Mouse (Mus musculus) embryonic facial prominence, embryonic 12.5 days (tissue): ENCODE measurements around the gene Cbs. TPM values are rescaled to one million over a fixed set of nuclear protein-coding genes. Genes with fewer than 3 reads are reported as not detected.

Source experiments
- ATAC-seq: fragments of 200-750 bp; cut with Nextera tagmentation; 2 replicates; pipeline ENCODE4 v1.8.0; 2017; ENCODE audit not compliant: insufficient number of reproducible peaks, insufficient read depth, low FRiP score, low TSS enrichment
- H3K27ac ChIP-seq: fragments of 300-500 bp; sonication (generic); 2 replicates; pipeline ENCODE4 v1.5.1; 2016; ENCODE audit warnings: mild to moderate bottlenecking
- H3K27me3 ChIP-seq: fragments of 300-500 bp; sonication (generic); 2 replicates; pipeline ENCODE4 v1.6.1; 2016; ENCODE audit warnings: mild to moderate bottlenecking, moderate library complexity
- H3K36me3 ChIP-seq: fragments of 300-500 bp; sonication (generic); 2 replicates; pipeline ENCODE4 v1.6.1; 2016; ENCODE audit warnings: mild to moderate bottlenecking
- H3K4me1 ChIP-seq: fragments of 300-500 bp; sonication (generic); 2 replicates; pipeline ENCODE4 v1.6.1; 2016
- H3K4me2 ChIP-seq: fragments of 300-500 bp; sonication (generic); replicated peaks from 2 replicates; pipeline ENCODE4 v1.6.1; 2016; ENCODE audit warnings: mild to moderate bottlenecking, moderate library complexity
- H3K4me3 ChIP-seq: fragments of 300-500 bp; sonication (generic); 2 replicates; pipeline ENCODE4 v1.5.1; 2016; ENCODE audit warnings: mild to moderate bottlenecking
- H3K9ac ChIP-seq: fragments of 300-500 bp; sonication (generic); 2 replicates; pipeline ENCODE4 v1.6.1; 2016; ENCODE audit warnings: mild to moderate bottlenecking, moderate library complexity
- H3K9me3 ChIP-seq: fragments of 300-500 bp; sonication (generic); 2 replicates; pipeline ENCODE4 v1.6.1; 2016; ENCODE audit warnings: mild to moderate bottlenecking, moderate library complexity
- WGBS: fragments of 180-500 bp; shearing (Covaris S2); methylation state at CpG from one replicate; pipeline ENCODE4 v1.1.7; 2016; 5-methylcytosine and 5-hydroxymethylcytosine counted together
- polyA plus RNA-seq: library from polyadenylated mRNA; unstranded; fragments of >200 nt; fragmentation: Nextera tagmentation; extraction: Ambion mirVana; gene quantifications from 2 replicates; pipeline ENCODE4 v1.2.1, GENCODE M21; 2016

Gene Cbs
- polyA plus RNA-seq, 1 experiment from 2014 or later, result 2.1 TPM

GRCm38 (mm10) chr17:31660661-31661250 lies 23.7 kb upstream of the Cbs start:
- no peak overlapping the region for H3K4me2 ChIP-seq
- no peak overlapping the region for H3K9ac ChIP-seq
- H3K9me3 ChIP-seq, result no peaks in the 10 kb centered on the region
- H3K27me3 ChIP-seq, result no peaks in the 10 kb centered on the region
- H3K27ac ChIP-seq, result no peak overlapping the region
- H3K4me1 ChIP-seq, result peaks cover 9% of the 10 kb centered on the region
- no peak for ATAC-seq
- H3K36me3 ChIP-seq, result peaks cover 5% of the 10 kb centered on the region
- 74% methylated on average over 8 of the region's 8 CpGs for WGBS
- H3K4me3 ChIP-seq, result no peak overlapping the region

GRCm38 (mm10) chr17:31658468-31659185 lies 21.6 kb upstream of the Cbs start, which contains the start of gene U2af1:
U2af1 (minus strand) TSS chr17:31658892.
- Histone ChIP-seq H3K4me3 (peak within 1 kb of the TSS; percentile 100), H3K4me2 (peak within 1 kb of the TSS; percentile 65), H3K4me1 (peaks cover 9% of the 10 kb centered on the region), H3K9ac (peak within 1 kb of the TSS; percentile 99), H3K9me3 (no peaks in the 10 kb centered on the region), H3K27ac (peak within 1 kb of the TSS; percentile 88), H3K27me3 (no peaks in the 10 kb centered on the region), H3K36me3 (peaks cover 22% of the 10 kb centered on the region)
- ATAC-seq, result peak; percentile 98
- WGBS, result under 1% methylated on average over 77 of the region's 77 CpGs

- Histone ChIP-seq H3K27ac (peak overlapping the region; percentile 83), H3K9ac (peak overlapping the region; percentile 99), H3K4me2 (peak overlapping the region; percentile 65), H3K27me3 (no peaks in the 10 kb centered on the region), H3K4me1 (peaks cover 9% of the 10 kb centered on the region), H3K4me3 (peak overlapping the region; percentile 100), H3K36me3 (peaks cover 27% of the 10 kb centered on the region), H3K9me3 (no peaks in the 10 kb centered on the region)
- no peak; the same call in 1 of the 2 replicates for ATAC-seq
- under 1% methylated on average over 27 of the region's 27 CpGs for WGBS
Measured at GRCm38 (mm10) chr17:31658136-31658467, 21.1 kb upstream of the Cbs start.

- ATAC-seq, result no peak
- Histone ChIP-seq H3K4me1 (peaks cover 9% of the 10 kb centered on the region), H3K27me3 (no peaks in the 10 kb centered on the region), H3K9ac (peak overlapping the region; percentile 99), H3K4me3 (peak overlapping the region; percentile 100), H3K27ac (no peak overlapping the region), H3K9me3 (no peaks in the 10 kb centered on the region), H3K4me2 (peak overlapping the region; percentile 65), H3K36me3 (peaks cover 34% of the 10 kb centered on the region)
- 53% methylated on average over 12 of the region's 12 CpGs for WGBS
Measured at GRCm38 (mm10) chr17:31657141-31657983, 20.3 kb upstream of the Cbs start.

- WGBS, result 84% methylated on average over 5 of the region's 5 CpGs
- peak overlapping the region; percentile 65 for H3K4me2 ChIP-seq
Measured at GRCm38 (mm10) chr17:31656682-31657081, 19.6 kb upstream of the Cbs start.

GRCm38 (mm10) chr17:31655366-31655765 lies 18.3 kb upstream of the Cbs start:
- peaks cover 54% of the 10 kb centered on the region for H3K36me3 ChIP-seq
- no peaks in the 10 kb centered on the region for H3K9me3 ChIP-seq
- H3K27me3 ChIP-seq, result no peaks in the 10 kb centered on the region
- H3K4me2 ChIP-seq, result no peak overlapping the region
- H3K4me1 ChIP-seq, result peaks cover 9% of the 10 kb centered on the region
- WGBS, result 74% methylated on average over 4 of the region's 4 CpGs
- H3K9ac ChIP-seq, result no peak overlapping the region
- H3K27ac ChIP-seq, result no peak overlapping the region
- no peak overlapping the region for H3K4me3 ChIP-seq
- ATAC-seq, result no peak

More at GRCm38 (mm10) chr17:31656682-31657081, 19.6 kb upstream of the Cbs start:
- ATAC-seq, result no peak
- Histone ChIP-seq H3K9ac (peak overlapping the region; percentile 99; the same call in 1 of the 2 replicates), H3K4me1 (peaks cover 9% of the 10 kb centered on the region), H3K4me3 (no peak overlapping the region), H3K27me3 (no peaks in the 10 kb centered on the region), H3K27ac (no peak overlapping the region), H3K9me3 (no peaks in the 10 kb centered on the region), H3K36me3 (peaks cover 41% of the 10 kb centered on the region)

GRCm38 (mm10) chr17:31653277-31653676 lies 16.2 kb upstream of the Cbs start:
- ATAC-seq, result no peak
- no peak overlapping the region for H3K4me2 ChIP-seq
- no peaks in the 10 kb centered on the region for H3K27me3 ChIP-seq
- no peak overlapping the region for H3K4me3 ChIP-seq
- 85% methylated on average over 6 of the region's 6 CpGs for WGBS
- H3K27ac ChIP-seq, result no peak overlapping the region
- no peaks in the 10 kb centered on the region for H3K9me3 ChIP-seq
- H3K4me1 ChIP-seq, result peaks cover 9% of the 10 kb centered on the region
- no peak overlapping the region for H3K9ac ChIP-seq
- peaks cover 75% of the 10 kb centered on the region for H3K36me3 ChIP-seq

- H3K4me3 ChIP-seq, result no peak overlapping the region
- H3K27ac ChIP-seq, result no peak overlapping the region
- no peak overlapping the region for H3K4me2 ChIP-seq
- H3K27me3 ChIP-seq, result no peaks in the 10 kb centered on the region
- no peaks in the 10 kb centered on the region for H3K9me3 ChIP-seq
- H3K9ac ChIP-seq, result no peak overlapping the region
- peaks cover 87% of the 10 kb centered on the region for H3K36me3 ChIP-seq
- H3K4me1 ChIP-seq, result peaks cover 3% of the 10 kb centered on the region
- no peak for ATAC-seq
- 89% methylated on average over 14 of the region's 14 CpGs for WGBS
Measured at GRCm38 (mm10) chr17:31652152-31652551, 15.1 kb upstream of the Cbs start.

- 91% methylated on average over 5 of the region's 5 CpGs for WGBS
- H3K4me3 ChIP-seq, result no peak overlapping the region
- no peak for ATAC-seq
- H3K9me3 ChIP-seq, result 0 out of 2 replicates have a peak, but pooled peaks cover 5% of the 10 kb centered on the region
- H3K4me2 ChIP-seq, result no peak overlapping the region
- no peak overlapping the region for H3K27ac ChIP-seq
- no peak overlapping the region for H3K9ac ChIP-seq
- H3K27me3 ChIP-seq, result no peaks in the 10 kb centered on the region
- H3K36me3 ChIP-seq, result peaks cover 55% of the 10 kb centered on the region
- no peaks in the 10 kb centered on the region for H3K4me1 ChIP-seq
Measured at GRCm38 (mm10) chr17:31646199-31647002, 9.4 kb upstream of the Cbs start.

- Histone ChIP-seq H3K9ac (no peak overlapping the region), H3K27ac (no peak overlapping the region), H3K9me3 (0 out of 2 replicates have a peak, but pooled peaks cover 5% of the 10 kb centered on the region), H3K36me3 (peaks cover 20% of the 10 kb centered on the region), H3K4me3 (no peak overlapping the region), H3K4me2 (no peak overlapping the region), H3K27me3 (0 out of 2 replicates have a peak, but pooled peaks cover under 1% of the 10 kb centered on the region), H3K4me1 (no peaks in the 10 kb centered on the region)
- WGBS, result 67% methylated on average over 4 of the region's 4 CpGs
- ATAC-seq, result no peak
Measured at GRCm38 (mm10) chr17:31642913-31643312, 5.9 kb upstream of the Cbs start.

GRCm38 (mm10) chr17:31642331-31642730 lies 5.3 kb upstream of the Cbs start:
- Histone ChIP-seq H3K4me2 (no peak overlapping the region), H3K9me3 (0 out of 2 replicates have a peak, but pooled peaks cover 5% of the 10 kb centered on the region), H3K36me3 (peaks cover 15% of the 10 kb centered on the region), H3K4me3 (no peak overlapping the region), H3K27me3 (0 out of 2 replicates have a peak, but pooled peaks cover 6% of the 10 kb centered on the region), H3K4me1 (no peaks in the 10 kb centered on the region), H3K27ac (no peak overlapping the region), H3K9ac (no peak overlapping the region)
- WGBS, result 31% methylated on average over 8 of the region's 8 CpGs
- no peak for ATAC-seq
